Mouse (Mus musculus) small intestine, adult 2 months (tissue): ENCODE measurements around the gene Gm9767. TPM values are rescaled to one million over a fixed set of nuclear protein-coding genes. Genes with fewer than 3 reads are reported as not detected.
A peak's percentile ranks its signal among the peaks of the same experiment; 100 is the strongest.

Experiments used
- H3K27ac ChIP-seq: fragments of 200-500 bp; 2 replicates; pipeline ENCODE4 v1.5.1; 2012; ENCODE audit warnings: low read depth, low read length, control low read depth, inconsistent platforms; ENCODE audit not compliant: insufficient read depth
- H3K27me3 ChIP-seq: fragments of 200-500 bp; 2 replicates; pipeline ENCODE4 v1.6.1; 2012; ENCODE audit warnings: mild to moderate bottlenecking, moderate library complexity, low read length, inconsistent platforms; ENCODE audit not compliant: control insufficient read depth, insufficient read depth
- H3K36me3 ChIP-seq: fragments of 200-500 bp; 2 replicates; pipeline ENCODE4 v1.6.1; 2012; ENCODE audit warnings: mild to moderate bottlenecking, low read length, control low read depth, inconsistent platforms; ENCODE audit not compliant: control insufficient read depth, insufficient read depth
- H3K4me1 ChIP-seq: fragments of 200-500 bp; 2 replicates; pipeline ENCODE4 v1.6.1; 2012; ENCODE audit warnings: low read length, inconsistent platforms, mixed read lengths; ENCODE audit not compliant: control insufficient read depth, insufficient read depth, insufficient read length
- H3K4me3 ChIP-seq: fragments of 200-500 bp; 2 replicates; pipeline ENCODE4 v1.5.1; 2012; ENCODE audit warnings: low read depth, mild to moderate bottlenecking, control low read depth, inconsistent platforms, low read length, moderate library complexity
- CTCF ChIP-seq: fragments of 200-500 bp; IDR thresholded peaks from 2 replicates; pipeline ENCODE4 v1.5.1; 2012; ENCODE audit warnings: low read depth, mild to moderate bottlenecking, control low read depth, inconsistent platforms, low read length, moderate library complexity, mixed read lengths; ENCODE audit not compliant: insufficient replicate concordance, insufficient read length; ENCODE audit errors: extremely low read depth
- POLR2A ChIP-seq: fragments of 200-500 bp; IDR thresholded peaks from 2 replicates; pipeline ENCODE4 v1.6.1; 2012; ENCODE audit warnings: low read depth, mild to moderate bottlenecking, control low read depth, inconsistent platforms, low read length, moderate library complexity
- WGBS: fragments of 180-500 bp; shearing (Covaris S2); methylation state at CpG from one replicate; pipeline ENCODE4 v1.1.7; 2018; 5-methylcytosine and 5-hydroxymethylcytosine counted together
- polyA plus RNA-seq: library from polyadenylated mRNA; depleted of rRNA; stranded (reverse); fragments of >200 nt; gene quantifications from 2 replicates; pipeline ENCODE4 v1.2.3, GENCODE M21; 2012; rRNA removed

Gene Gm9767
- polyA plus RNA-seq: not detected in 2 replicates

GRCm38 (mm10) chr10:26077671-26078481, at the start of gene Gm9767:
TSS of gene Gm9767 (plus strand) at chr10:26078255.
- H3K27ac ChIP-seq: no peak within 1 kb of the TSS
- TF ChIP-seq CTCF (no peak), POLR2A (no peak)

DNA sequence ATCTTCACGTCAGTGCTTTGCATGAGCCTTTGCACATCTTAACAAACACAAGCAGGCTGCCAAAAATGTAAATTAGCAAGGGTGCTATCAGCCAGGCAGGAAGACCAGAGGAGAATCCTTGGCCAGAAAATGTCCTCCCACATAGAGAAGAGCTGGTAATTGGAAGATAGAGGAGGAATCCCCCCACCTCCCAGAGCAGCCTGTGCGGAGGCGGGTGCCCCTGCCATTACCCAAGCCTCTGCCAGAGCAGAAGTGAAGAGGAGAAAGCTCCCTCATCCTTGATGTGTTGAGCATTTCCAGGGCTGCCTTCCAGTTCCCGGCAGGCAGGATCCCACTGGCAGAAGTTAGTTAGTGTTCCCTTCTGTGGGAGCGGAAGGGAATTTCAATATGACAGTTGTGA, 43.1 kb upstream of the Gm9767 start:
- 82% methylated on average over 5 of the region's 5 CpGs for WGBS
- Histone ChIP-seq H3K27me3 (no peaks in the 10 kb centered on the region), H3K4me1 (no peaks in the 10 kb centered on the region), H3K36me3 (no peaks in the 10 kb centered on the region), H3K4me3 (no peak overlapping the region), H3K27ac (no peak overlapping the region)
- TF ChIP-seq CTCF: no peak
- no peak for TF ChIP-seq POLR2A

More at GRCm38 (mm10) chr10:26077671-26078481, at the start of gene Gm9767:
- Histone ChIP-seq H3K4me3 (peak within 1 kb of the TSS; percentile 58), H3K27me3 (peaks cover 16% of the 10 kb centered on the region), H3K4me1 (no peaks in the 10 kb centered on the region), H3K36me3 (no peaks in the 10 kb centered on the region)
- 4% methylated on average over 52 of the region's 52 CpGs for WGBS

GRCm38 (mm10) chr10:26051177-26051576, 26.9 kb upstream of the Gm9767 start:
- H3K4me3 ChIP-seq: no peak overlapping the region
- H3K27me3 ChIP-seq: no peaks in the 10 kb centered on the region
- no peak overlapping the region for H3K27ac ChIP-seq
- TF ChIP-seq CTCF (no peak), POLR2A (no peak)
- no peaks in the 10 kb centered on the region for H3K36me3 ChIP-seq
- 35% methylated on average over 2 of the region's 2 CpGs for WGBS
- H3K4me1 ChIP-seq: no peaks in the 10 kb centered on the region

DNA sequence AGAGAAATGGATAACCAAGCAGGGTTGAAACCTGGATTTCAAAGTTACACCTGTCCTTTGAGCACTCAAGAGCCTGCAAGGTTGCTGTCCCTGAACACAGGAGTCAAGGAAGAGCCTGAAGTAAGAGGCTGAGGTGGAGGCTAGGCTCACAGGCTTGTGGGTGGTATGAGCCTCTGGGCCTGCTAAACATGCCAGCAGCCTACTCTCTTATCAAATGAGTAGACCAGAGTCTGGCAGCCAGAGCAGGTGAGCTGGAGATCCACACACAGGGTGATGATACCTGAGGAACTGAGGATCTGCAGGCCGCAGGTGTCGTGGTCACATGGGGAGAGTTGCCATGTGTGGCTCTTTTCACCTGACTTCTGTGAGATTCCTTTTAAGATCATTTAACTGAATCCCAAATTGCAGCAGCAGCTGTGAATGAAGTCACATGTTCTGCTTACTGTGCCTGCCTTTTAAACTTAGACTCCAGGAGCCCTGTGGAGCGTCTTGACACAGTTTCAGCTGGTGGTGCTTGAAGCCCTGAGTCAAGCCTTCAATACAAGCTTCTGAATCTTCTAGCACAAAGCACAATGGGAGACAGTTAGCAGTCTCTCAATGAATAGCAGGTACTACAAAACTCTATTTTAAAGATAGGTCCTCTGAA, 18.3 kb upstream of the Gm9767 start:
- no peaks in the 10 kb centered on the region for H3K27me3 ChIP-seq
- TF ChIP-seq POLR2A (no peak), CTCF (no peak)
- H3K36me3 ChIP-seq: no peaks in the 10 kb centered on the region
- H3K4me1 ChIP-seq: no peaks in the 10 kb centered on the region
- H3K27ac ChIP-seq: no peak overlapping the region
- no peak overlapping the region for H3K4me3 ChIP-seq
- 90% methylated on average over 3 of the region's 3 CpGs for WGBS

GRCm38 (mm10) chr10:26063071-26063470, 15.0 kb upstream of the Gm9767 start:
- no peak overlapping the region for H3K27ac ChIP-seq
- no peaks in the 10 kb centered on the region for H3K4me1 ChIP-seq
- no peaks in the 10 kb centered on the region for H3K27me3 ChIP-seq
- WGBS: 85% methylated on average over 4 of the region's 4 CpGs
- TF ChIP-seq POLR2A: no peak
- no peak for TF ChIP-seq CTCF
- no peak overlapping the region for H3K4me3 ChIP-seq
- no peaks in the 10 kb centered on the region for H3K36me3 ChIP-seq

DNA sequence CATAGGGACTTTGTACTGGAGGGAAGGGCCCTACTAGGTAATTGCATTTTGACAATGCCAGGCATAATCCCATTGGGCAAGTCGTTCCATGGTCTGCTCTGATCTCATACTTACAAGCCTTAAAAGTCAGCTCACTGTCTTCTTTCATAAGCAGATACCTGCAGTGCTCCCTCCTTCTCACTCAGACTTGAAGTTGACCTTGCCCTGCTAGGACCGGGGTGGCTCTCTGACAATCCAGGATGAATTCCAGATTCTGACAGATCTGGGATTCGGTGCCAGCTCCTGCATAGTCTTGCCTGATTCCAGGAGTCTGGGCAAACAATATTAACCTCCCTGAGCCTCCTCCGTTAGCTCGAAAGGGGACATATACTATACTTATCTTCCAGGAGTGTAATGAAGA, 6.1 kb upstream of the Gm9767 start:
- Histone ChIP-seq H3K27me3 (no peaks in the 10 kb centered on the region), H3K4me3 (no peak overlapping the region), H3K27ac (no peak overlapping the region), H3K36me3 (no peaks in the 10 kb centered on the region), H3K4me1 (no peaks in the 10 kb centered on the region)
- 68% methylated on average over 5 of the region's 5 CpGs for WGBS
- no peak for TF ChIP-seq CTCF
- TF ChIP-seq POLR2A: no peak

- H3K36me3 ChIP-seq: no peaks in the 10 kb centered on the region
- WGBS: 77% methylated on average over 9 of the region's 9 CpGs
- TF ChIP-seq POLR2A (no peak), CTCF (no peak)
- H3K27me3 ChIP-seq: peaks cover 16% of the 10 kb centered on the region
- H3K27ac ChIP-seq: no peak overlapping the region
- H3K4me3 ChIP-seq: no peak overlapping the region
- no peaks in the 10 kb centered on the region for H3K4me1 ChIP-seq
These were observed 1.1 kb upstream of the Gm9767 start for GRCm38 (mm10) chr10:26076949-26077348.
